Mouse (Mus musculus): ENCODE measurements around the gene Olfr770.
"Not testable (repeated sequence)": the region's sequence is repeated elsewhere in the genome, so short reads cannot be mapped to it uniquely, and the experiment has no call there.

GRCm38 (mm10) chr10:129082810-129083209, 56.0 kb downstream of the Olfr770 start, which contains the start of gene Olfr767:
- TF ChIP-seq CTCF (IDR thresholded peaks at IDR 0.05; ENCODE audit: control insufficient read depth, insufficient read depth, insufficient read length); MYOD1 (IDR thresholded peaks at IDR 0.05; ENCODE audit: control insufficient read depth, insufficient read length, low read depth); MYOG (IDR thresholded peaks at IDR 0.05; ENCODE audit: control insufficient read depth, extremely low read depth, insufficient read length); CEBPB (IDR thresholded peaks at IDR 0.05; ENCODE audit: low read depth); FOSL1 (IDR thresholded peaks at IDR 0.05; ENCODE audit: insufficient read depth, low read length, poor library complexity, severe bottlenecking); MAX (IDR thresholded peaks at IDR 0.05); USF1 (IDR thresholded peaks at IDR 0.05; ENCODE audit: low read depth): not testable (repeated sequence)

All from C2C12 (cell line).